Mouse (Mus musculus) naive thymus-derived CD4-positive, alpha-beta T cell, adult 2 months (primary cell): ENCODE measurements around the gene Rpl9.

ENCODE experiments used
- DNase-seq: peaks from one replicate; pipeline ENCODE4 v3.0.0-alpha.2; 2011; ENCODE audit warnings: low read depth

The Rpl9 gene

DNA sequence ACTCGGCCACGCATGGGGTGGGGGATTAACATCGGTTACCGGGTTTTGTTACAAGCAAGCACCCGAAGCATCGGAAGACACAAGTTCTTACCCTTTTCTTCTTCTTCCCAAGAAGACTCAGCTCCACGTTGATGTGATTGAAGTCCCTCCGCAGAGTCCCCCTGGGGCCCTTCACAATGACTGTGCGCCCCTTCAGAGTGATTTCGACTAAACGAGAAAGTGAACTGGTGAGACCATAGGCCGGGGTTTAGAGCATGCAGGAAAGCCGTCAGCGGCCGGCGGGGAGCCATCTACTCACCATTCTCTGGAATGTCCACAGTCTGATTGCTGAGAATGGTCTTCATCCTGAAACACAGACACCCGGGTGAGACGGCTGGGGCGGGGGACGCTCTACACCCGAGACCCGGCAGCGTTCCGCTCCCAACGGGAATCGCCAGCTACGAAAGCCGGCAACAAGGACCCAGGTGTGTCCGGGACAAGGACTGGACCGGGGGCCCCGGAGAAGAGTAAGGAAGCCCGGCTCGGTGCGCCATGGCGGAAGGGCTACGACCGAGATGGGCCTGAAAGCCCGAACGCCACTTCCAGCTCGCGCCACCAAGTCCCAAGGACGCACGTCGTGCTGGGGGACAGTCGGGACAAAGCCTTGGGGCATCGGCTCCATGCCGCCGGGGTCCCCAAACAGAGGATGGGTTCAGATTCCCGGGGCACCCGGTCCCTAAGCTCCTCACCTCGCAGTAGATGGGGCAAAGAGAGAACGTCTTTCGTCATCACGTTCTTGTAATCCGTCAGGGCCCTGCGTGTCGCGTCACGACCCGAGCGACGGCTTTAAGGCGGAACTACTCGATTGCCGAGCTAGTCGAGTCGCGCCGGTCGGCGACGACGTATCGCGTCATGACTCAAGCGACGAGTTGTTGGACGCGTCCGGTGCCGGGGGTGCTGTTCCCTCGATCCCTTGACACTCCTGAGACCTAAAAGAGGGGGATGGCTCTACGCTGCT, at the start of gene Rpl9, which contains the start of gene Lias:
Gene Rpl9 (minus strand): TSS at position 797 of the 997 bp plus-strand sequence.
Gene Lias (plus strand): TSS at position 850 of the 997 bp plus-strand sequence.
- peak; percentile 99 for DNase-seq

DNA sequence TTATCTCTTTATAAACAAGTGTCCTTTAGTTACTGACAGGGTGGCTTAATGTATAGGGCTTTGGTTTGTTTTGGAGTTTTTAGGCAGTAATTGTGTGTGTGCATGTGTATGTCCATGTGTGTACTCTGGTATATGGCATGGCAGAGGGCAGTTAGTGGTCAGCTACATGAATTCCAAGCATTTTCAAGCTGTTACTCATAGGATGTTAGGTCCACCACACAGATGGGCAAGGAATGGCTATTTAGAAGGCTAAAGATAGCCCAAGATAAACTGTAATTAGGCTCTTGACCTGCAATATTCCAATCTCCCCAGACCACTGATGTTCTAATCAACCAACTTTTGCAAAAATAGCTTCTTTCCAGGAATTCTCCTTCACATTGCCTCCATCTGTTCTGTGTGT, 46.8 kb upstream of the Rpl9 start:
- DNase-seq: no peak

DNA sequence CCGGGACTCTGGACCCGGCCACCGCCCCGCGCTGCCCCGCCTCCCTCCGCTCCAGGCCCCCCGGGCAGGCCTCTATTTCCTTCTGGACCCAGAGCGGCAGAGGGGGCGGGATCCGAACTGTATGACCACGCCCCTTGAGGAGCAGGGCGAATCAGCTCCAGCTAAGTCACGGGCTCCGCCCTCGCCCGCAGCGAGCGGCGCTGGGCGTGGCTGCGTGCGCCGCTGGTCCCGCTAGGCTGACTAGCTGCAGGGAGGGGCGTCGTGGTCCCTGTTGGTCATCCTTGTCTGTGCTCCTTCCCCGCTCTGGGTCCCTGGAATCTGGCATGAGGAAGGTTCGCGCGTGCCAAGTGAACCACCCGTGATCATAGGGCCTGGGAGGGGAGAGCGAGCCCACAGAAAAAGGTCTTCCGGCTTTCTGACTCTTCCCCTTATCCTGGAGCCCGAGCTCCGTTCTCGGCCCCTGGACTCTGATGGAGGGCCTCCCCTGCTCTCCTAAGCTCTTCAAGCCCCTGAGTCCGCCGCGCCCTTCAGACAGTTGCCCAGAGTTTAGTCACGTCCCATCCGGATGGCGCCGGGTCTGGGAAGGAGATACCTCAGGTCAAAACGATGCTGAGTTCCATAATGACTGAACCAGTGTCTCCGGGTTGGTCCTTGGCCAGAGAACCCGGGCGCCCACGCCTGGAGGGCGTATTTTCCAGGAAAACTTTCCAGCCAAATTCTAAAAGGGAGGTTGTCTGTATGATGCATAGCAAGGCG, 44.7 kb upstream of the Rpl9 start, which contains the start of gene Ugdh:
Gene Ugdh (minus strand): TSS at position 144 of the 756 bp plus-strand sequence.
- DNase-seq: peak; percentile 96

DNA sequence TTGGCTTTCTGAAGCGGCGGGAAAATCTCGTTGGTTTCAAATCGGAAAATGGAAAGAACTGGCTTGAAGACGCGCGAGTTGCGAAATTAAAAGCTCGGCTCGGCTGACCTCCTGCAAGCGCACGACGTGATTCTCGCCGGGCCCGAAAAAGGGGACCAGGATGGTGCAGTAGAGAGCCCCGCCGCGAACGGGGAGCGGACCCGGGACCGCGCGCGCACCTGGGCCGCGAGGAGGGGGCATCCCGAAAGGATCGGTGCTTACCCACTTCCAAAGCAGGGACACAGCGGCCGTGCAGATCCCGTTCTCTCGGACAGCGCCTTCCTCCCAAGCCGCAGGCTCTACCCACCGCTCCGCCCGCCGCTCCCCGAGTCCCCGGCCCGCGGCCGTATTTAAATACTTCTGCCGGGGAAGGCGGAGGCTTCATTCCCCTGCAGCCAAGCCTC, 44.1 kb upstream of the Rpl9 start:
- DNase-seq: no peak

DNA sequence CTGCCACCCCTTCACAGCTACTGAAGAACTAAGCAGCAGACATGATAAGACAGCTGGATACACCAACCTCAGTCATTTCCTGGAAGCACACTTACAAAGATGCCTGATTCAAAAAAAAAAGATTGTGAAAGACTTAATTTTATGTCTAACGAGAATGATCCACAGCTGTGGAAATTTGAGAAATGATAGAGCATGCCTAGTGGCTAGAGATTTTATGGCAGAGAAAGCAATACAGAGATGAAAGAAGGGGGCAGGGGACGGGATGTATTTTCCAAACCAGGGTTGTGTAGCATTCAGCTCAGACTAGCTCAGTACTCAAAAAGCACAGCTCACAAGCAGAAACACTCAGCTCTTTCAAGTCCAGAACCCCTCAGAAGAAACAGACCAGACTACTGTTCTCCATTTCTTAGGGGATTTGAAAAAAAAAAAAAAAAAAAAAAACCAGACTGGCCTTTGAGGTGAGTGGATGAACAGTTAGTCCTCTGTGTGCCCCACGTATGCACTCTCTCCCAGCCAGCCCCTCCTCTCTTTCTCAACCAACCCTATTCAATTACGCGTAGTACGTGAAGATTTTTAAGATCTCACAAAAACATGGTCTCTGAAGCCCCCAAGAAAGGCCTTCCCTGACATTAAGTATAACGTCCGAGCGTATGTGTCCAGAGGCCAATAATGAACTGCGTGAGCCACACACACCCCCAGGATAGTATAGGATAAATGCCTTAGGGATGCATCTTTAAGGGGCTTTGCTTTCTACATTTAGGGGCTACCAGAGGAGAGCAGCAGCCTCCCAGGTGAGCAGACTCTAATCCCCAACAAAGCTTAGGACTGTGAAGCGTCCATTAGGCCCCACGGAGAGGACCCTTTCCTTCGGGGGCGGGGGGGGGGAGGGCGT, 43.5 kb upstream of the Rpl9 start:
- peak; percentile 47 for DNase-seq

DNA sequence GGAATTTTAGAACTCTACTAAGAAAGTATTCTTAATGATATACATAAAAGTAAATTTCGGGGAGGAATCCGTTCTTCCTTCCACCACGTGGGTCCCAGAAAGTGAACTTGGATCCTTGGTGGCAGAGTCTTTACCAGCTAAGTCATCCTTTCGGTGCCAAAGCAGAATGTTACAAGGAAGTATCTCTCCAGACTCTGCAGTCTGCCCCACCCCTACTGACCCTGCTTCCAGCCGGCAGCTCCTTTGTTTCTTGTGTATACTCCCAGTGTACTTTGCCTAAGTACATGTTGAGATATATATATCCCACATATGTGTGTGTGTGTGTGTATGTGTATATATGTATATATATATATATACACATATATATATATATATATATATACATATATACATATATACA, 38.2 kb upstream of the Rpl9 start:
- no peak for DNase-seq

DNA sequence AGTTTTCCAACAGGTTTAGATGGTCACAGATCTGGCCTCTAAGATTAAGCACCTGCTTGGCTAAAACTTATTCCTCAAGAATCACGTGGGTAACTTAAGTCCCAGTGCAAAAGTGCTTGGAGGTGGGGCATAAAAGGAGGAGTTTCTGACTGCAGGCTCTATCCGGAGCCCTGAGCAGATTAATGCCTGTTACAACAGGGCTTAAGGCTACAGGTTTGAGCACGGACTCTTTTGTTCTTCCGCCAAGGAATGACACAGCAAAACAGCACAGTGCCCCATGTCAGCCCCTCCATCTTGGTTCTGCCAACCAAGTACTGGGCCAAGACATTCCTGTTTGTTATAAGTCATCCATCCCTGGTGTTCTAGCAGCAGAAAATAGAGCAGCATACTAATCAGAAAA, 37.1 kb upstream of the Rpl9 start:
- no peak for DNase-seq

DNA sequence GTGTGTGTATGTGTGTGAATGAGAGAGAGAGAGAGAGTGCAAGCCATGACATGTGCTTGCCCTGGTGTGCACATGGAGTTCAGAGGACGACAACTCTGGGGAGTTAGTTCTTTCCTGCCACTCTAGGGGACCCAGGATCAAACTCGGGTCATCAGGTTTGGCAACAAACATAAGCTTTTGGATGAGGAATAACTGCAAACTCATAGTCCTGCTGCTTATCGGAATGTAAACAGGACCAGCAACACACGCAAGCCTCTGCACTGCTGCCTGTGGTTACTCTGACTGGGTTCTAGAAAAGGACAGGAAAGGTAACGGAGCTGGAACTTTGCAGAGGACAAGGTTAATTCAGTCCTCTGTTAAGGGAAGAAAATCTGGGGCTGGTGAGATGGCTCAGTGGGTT, 34.0 kb upstream of the Rpl9 start:
- no peak for DNase-seq

DNA sequence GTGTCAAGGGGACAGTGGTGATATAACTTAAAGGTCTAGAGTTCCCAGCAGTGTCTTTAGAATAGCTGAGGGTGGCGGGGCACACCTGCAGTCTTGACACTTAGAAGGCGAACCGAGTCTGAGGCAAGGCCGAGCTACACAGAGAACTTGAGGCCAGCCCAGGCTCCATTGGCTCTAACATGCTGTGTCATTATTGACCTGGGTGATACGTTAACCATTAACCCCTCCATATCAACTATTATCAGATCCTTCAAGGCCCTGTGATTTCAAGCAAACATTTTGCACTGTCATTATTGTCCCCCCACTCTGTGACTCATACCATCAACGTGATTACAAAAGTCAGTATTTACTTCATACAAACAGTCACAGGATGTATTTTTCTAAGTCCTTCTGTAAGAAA, 33.0 kb upstream of the Rpl9 start:
- no peak for DNase-seq

DNA sequence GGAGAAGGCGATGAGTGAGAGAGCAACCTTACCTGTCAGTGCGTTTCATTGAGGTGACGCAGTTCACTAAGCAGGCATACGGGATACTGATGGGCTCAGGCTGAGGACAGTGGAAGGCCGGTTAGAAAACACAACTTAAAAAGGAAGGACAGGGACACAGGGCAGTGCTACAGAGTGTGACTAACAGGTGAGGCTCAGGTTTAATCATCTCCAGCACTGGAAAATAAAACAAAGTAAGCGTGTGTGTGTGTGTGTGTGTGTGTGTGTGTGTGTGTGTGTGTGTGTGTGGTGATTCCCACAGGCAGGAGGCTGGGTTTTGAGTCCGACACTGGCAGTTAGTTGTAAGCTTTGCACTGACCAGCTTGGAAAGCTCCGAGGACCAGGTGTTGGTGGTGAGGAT, 31.6 kb upstream of the Rpl9 start:
- DNase-seq: no peak

DNA sequence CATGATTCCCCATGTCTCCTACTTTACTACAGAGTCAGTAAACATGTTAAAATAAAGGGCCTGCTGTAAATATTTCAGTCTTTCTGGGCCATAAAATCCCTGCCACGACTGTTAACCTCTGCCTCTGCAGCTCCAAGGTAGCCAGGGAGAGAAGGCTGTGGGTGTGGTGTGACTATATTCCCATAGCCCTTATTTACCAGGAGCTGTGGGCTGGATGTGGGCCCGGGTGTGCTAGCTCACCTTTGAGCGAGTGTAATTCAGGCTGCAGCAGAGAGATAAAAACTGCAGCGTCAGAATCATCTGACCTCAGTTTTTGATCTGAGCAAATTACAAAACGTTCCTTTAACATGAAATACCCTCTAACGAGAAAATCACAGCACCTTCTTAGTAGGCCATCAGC, 29.6 kb upstream of the Rpl9 start:
- no peak for DNase-seq

DNA sequence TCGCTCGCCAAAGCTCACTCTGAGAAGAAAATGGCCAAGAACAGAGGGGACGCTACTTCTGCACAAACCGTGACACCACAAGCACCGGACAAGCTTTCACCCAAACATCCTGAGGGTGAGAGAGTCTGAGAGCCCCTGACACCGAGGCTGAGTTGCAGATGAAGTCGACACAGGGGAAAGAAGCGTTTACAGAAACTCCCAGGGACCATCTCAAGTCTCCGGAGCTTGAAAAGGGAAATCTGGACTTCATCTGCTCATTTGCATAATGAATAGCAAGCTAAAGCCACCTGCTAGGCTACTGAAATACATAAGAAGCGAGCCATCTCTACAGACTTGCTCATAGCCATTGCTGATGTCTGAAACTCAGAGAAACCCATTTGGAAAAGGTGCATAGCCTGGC, 27.9 kb upstream of the Rpl9 start:
- DNase-seq: no peak

DNA sequence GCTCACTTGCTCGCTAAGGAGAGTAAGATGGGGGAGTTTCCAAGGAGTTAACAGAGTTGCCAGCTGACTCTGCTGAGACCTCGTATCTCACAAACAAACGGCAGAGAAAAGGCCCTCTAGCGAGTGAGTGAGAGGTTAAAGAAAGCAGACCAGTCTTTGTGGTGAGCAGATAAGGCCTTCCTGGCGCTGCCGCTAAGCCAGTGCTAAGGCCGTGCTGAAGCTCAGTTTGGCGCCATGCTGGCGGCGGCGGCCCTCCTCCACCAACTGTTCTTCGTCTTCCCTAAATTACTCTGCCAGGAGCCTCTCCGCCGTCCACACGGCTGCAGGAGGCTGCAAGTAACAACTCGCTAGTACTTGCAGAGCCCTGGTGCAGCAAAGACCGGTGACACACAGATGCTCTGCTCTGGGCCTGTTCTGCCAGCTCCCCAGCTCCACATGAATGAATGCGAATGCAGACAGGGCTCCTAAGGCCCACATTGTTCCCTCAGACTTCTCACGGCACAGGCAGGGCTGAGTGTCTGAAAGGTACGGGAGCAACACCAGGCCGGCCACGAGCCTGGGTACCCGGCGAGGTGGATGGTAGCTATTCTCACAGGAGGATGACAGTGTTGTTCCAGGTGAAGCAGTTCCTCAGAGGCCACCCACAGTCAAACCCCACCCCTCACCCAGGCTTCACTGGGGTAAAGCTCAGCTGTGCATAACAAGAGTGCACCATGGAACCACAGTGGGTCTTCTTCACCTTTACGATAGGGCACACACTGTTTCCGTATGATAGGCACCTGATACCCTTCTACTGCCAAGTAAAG, 24.6 kb upstream of the Rpl9 start:
- no peak for DNase-seq

DNA sequence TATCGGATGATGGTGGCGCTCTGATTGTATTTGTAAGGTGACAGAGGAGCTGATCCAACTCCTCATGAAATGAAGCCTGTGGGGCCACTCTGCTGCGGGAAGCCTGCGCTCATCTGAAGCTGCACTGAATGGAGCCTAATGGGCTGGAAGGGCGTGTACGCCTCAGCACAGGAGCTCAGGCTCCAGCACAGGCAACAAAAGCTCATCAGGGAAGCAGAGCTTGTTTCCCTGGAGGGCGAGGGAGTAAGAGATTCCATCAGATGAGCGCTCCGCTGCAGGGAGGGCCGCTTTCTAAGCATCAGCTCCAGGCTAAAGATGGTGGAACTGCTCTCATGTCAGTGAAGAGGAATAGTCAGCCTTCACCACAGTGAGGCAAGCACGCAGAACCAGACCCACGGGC, 16.7 kb upstream of the Rpl9 start:
- DNase-seq: no peak

DNA sequence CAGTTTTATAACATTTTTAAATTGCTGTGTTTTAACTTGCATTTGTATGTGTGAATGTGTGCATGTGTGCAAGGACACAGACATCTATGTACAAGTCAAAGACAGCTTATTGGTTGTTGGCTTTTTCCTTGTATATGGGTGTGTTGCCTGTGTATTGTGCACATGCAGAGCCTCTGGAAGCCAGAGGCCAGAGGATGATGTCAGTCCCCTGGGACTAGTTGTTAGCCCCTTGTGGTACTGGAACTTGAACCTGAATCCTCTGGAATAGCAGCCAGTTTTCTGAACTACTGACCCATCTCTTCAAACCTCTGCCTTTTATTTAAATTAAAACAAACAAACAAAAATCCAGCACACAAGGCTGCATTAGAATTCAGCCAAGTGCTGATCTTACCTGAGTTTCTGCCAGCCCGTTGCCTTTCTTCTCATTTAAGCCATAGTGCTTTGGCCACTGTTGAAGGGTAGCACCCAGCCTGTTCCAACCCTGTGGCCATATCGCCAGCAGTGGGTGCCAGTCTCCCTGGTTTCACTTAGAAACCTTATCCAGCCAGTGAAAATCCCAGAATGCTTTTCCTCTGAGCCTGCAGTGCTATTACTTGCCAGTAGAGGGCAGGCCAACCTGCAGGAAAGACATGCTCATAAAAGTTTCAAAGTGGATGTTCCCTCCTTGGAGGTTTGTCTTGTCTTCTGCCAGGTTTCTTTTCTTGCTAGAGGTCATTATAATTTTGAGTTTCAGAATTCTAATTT, 10.2 kb upstream of the Rpl9 start:
- DNase-seq: peak; percentile 87

DNA sequence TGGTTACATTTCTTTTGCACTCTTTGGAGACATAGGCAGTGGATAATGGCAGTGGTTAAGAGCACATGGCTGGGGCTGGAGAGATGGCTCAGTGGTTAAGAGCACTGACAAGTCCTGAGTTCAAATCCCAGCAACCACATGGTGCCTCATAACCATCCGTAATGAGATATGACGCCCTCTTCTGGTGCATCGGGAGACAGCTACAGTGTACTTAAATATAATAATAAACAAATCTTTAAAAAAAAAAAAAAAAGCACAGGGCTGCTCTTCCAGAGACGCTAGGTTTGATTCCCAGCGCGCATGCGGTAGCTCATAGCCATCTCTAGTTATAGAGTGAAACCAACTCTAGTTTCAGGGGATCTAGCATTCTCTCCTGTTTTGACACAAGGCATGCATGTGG, 3.2 kb upstream of the Rpl9 start:
- no peak for DNase-seq

DNA sequence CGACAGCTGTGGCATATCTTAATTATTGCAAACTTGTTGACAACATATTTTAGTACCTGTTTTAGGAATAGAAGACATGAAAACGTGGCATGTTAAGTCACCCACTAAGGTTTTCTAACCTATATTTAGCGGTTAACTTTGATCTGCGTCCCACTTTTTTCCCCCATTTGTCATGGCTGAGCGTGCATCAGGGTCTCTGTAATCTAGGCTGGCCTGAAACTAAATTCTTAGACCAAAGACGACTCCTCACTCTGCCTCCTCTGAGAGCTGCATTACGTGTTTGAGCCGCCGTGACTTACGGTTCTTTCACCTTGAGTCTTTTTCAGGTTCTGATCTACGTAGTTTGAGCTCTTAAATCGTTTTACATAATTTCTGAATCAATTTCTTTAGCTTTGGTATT, 509 bp upstream of the Rpl9 start:
- DNase-seq: no peak

DNA sequence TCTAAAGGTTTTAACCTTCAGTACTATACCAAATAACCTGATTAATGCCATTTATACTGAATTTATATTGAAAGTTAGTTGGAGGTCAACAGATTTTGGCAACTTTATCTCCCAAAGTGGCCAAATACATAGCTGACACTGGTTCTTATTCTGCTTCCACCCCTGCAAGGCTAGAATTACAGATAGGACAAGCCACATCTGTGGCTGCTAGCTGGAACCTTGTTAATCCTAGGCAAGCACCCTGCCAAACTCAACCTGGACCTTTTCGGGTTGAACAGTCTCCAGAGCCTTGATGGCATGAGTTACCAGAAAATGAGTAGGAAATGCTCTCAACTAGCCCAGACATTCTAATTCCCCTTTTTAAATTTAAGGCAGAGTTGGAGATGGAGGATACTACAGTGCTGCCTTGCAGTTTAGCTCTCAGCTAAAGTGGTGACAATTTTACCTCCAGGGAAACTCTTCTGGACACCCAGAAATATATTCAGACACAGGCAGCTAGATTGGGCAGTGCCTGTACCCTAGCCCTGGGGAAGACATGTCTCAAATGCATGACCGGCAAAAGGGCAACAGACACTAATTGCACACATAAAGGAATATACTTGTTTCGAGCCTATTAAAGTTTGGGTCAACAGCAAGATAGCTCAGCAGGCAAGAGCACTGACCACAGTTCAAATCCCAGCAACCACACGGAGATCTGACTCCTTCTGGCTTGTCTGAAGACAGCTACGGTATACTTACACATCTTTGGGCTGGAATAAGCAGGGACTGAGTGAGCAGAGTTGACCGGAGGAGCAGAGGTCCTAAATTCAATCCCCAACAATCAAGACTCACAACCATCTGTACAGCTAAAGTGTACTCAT, 4.0 kb downstream of the Rpl9 start:
- DNase-seq: no peak

DNA sequence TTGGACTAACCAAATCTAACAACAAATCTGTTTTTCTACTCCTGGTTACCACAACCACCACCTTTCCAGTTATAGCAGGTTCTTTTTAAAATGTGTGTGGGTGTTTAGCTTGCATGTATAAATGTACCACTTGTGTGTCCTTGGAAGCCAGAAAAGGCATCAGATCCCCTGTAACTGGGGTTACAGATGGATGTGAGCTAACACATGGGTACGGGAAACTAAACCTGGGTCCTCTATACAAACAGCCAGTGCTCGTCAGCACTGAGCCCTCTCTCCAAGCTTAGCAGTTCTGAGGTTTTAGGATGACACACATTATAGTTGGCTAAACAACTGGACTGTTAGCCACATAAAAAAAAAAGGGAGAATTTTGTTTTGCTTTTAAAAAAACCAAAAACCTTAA, 5.5 kb downstream of the Rpl9 start:
- no peak for DNase-seq
